Mouse (Mus musculus) hindbrain, postnatal 0 days (tissue): ENCODE results near the gene Iqce. TPM values are rescaled to one million over a fixed set of nuclear protein-coding genes. Genes with fewer than 3 reads are reported as not detected.
A peak's percentile ranks its signal among the peaks of the same experiment; 100 is the strongest.

ENCODE experiments used
- ATAC-seq: fragments of 200-750 bp; cut with Nextera tagmentation; 2 replicates; pipeline ENCODE4 v1.8.0; 2017; ENCODE audit warnings: mild to moderate bottlenecking, moderate TSS enrichment, moderate library complexity
- DNase-seq: peaks from one replicate; pipeline ENCODE4 v3.0.0-alpha.2; 2015; ENCODE audit warnings: low spot score
- H3K27ac ChIP-seq: fragments of 300-500 bp; sonication (generic); 2 replicates; pipeline ENCODE4 v1.5.1; 2014; ENCODE audit warnings: mild to moderate bottlenecking
- H3K27me3 ChIP-seq: fragments of 300-500 bp; sonication (generic); 2 replicates; pipeline ENCODE4 v1.6.1; 2014; ENCODE audit warnings: low read length, mixed read lengths; ENCODE audit not compliant: insufficient read depth
- H3K36me3 ChIP-seq: fragments of 300-500 bp; sonication (generic); 2 replicates; pipeline ENCODE4 v1.6.1; 2014; ENCODE audit warnings: low read length, mixed read lengths; ENCODE audit not compliant: insufficient read depth
- H3K4me1 ChIP-seq: fragments of 300-500 bp; sonication (generic); 2 replicates; pipeline ENCODE4 v1.6.1; 2014; ENCODE audit warnings: antibody characterized with exemption, low read length, mixed read lengths; ENCODE audit not compliant: insufficient read depth
- H3K4me2 ChIP-seq: fragments of 300-500 bp; sonication (generic); 2 replicates; pipeline ENCODE4 v1.6.1; 2014; ENCODE audit warnings: low read depth, mild to moderate bottlenecking, low read length, moderate library complexity, mixed read lengths
- H3K4me3 ChIP-seq: fragments of 300-500 bp; sonication (generic); 2 replicates; pipeline ENCODE4 v1.5.1; 2014; ENCODE audit warnings: low read length
- H3K9ac ChIP-seq: fragments of 300-500 bp; sonication (generic); replicated peaks from 2 replicates; pipeline ENCODE4 v1.6.1; 2014; ENCODE audit warnings: mild to moderate bottlenecking, low read length, moderate library complexity, mixed read lengths
- H3K9me3 ChIP-seq: fragments of 300-500 bp; sonication (generic); 2 replicates; pipeline ENCODE4 v1.6.1; 2016; ENCODE audit warnings: low read length, mixed read lengths
- CTCF ChIP-seq: IDR thresholded peaks from 2 replicates; pipeline ENCODE4 v1.5.1; 2016; ENCODE audit warnings: antibody characterized with exemption, control low read depth, low read depth
- whole genome bisulfite sequencing: fragments of 180-500 bp; shearing (Covaris S2); extraction: QIAGEN DNeasy Blood & Tissue Kit; methylation state at CpG from one replicate; pipeline ENCODE4 v1.1.7; 2014; 5-methylcytosine and 5-hydroxymethylcytosine counted together
- polyA plus RNA-seq: library from polyadenylated mRNA; unstranded; fragments of >200 nt; fragmentation: Nextera tagmentation; extraction: Ambion mirVana; gene quantifications from 2 replicates; pipeline ENCODE4 v1.2.1, GENCODE M21; 2015
- total RNA-seq: library from RNA; depleted of rRNA; stranded (reverse); fragments of >200 nt; gene quantifications from 2 replicates; pipeline ENCODE4 v1.2.3, GENCODE M21; 2014

The Iqce gene
- total and polyA plus RNA-seq, 2 experiments from 2014 or later, result 22.1 to 43.1 TPM

- Histone ChIP-seq H3K9ac (no peak overlapping the region), H3K4me1 (no peaks in the 10 kb centered on the region; the same call in none of the 2 replicates), H3K9me3 (no peaks in the 10 kb centered on the region), H3K27ac (no peak overlapping the region), H3K4me3 (no peak overlapping the region), H3K36me3 (no peaks in the 10 kb centered on the region), H3K4me2 (no peak overlapping the region), H3K27me3 (no peaks in the 10 kb centered on the region)
- WGBS, result 68% methylated on average over 11 of the region's 11 CpGs
- DNase-seq (no peak), ATAC-seq (no peak)
- TF ChIP-seq CTCF, result no peak
Measured at GRCm38 (mm10) chr5:140741040-140741439, 38.9 kb upstream of the Iqce start.

- H3K27ac ChIP-seq, result no peak overlapping the region
- DNase-seq (no peak), ATAC-seq (no peak)
- H3K36me3 ChIP-seq, result no peaks in the 10 kb centered on the region
- WGBS, result 74% methylated on average over 12 of the region's 12 CpGs
- TF ChIP-seq CTCF, result no peak
- H3K4me1 ChIP-seq, result peaks cover 2% of the 10 kb centered on the region
- H3K4me2 ChIP-seq, result no peak overlapping the region
- no peaks in the 10 kb centered on the region for H3K9me3 ChIP-seq
- H3K27me3 ChIP-seq, result peaks cover 8% of the 10 kb centered on the region; the same call in 1 of the 2 replicates
- no peak overlapping the region for H3K4me3 ChIP-seq
- no peak overlapping the region for H3K9ac ChIP-seq
Measured at GRCm38 (mm10) chr5:140739813-140740212, 37.6 kb upstream of the Iqce start.

DNA sequence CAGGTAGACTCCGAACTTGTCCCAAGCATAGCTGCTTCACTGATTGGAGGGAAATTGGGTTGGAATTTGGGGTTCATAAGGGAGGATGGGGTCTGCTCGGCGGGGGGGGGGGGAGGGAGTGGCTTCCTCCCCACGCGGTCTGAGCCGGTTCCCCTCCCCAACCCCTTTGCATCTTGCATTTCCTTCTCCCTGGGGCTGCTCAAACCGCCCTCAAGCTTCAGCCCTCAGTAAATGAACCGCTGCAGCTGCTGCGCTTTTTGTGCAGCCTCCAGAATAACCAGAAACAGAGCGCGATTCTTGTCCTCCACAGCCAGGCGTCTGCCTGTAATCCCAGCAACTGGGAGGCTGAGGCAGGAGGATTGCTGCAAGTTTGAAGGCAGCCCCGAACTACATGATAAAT, 34.0 kb upstream of the Iqce start:
- H3K9ac ChIP-seq, result no peak overlapping the region
- peaks cover 8% of the 10 kb centered on the region; the same call in 1 of the 2 replicates for H3K27me3 ChIP-seq
- peak overlapping the region; percentile 60; the same call in 1 of the 2 replicates for H3K4me2 ChIP-seq
- 0 out of 2 replicates have a peak, but pooled peaks cover 2% of the 10 kb centered on the region for H3K4me1 ChIP-seq
- DNase-seq (no peak), ATAC-seq (no peak)
- H3K36me3 ChIP-seq, result no peaks in the 10 kb centered on the region
- H3K4me3 ChIP-seq, result peak overlapping the region; percentile 33; the same call in 1 of the 2 replicates
- TF ChIP-seq CTCF, result no peak
- no peaks in the 10 kb centered on the region for H3K9me3 ChIP-seq
- 24% methylated on average over 13 of the region's 13 CpGs for WGBS
- no peak overlapping the region for H3K27ac ChIP-seq

DNA sequence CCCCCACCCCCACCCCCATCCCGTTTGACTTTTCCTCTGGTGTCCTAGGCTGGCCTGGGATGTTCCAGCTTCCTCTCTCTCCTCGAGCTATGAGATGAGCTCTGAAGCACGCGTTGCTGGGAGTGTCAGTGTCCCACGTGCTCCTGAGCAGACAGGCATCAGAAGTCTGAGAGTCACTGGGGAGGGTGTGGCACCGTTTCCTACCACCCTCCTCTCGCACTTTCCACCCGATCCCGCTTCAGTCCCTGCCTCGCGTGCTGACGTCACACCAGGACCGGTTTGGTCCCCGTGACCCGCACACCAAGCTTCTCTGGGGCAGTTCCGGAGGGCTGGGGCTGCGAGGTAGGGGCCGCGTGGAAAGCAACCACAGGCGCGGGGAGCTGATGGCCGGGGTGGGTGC, 33.1 kb upstream of the Iqce start:
- DNase-seq, result no peak
- peak overlapping the region; percentile 60 for H3K4me2 ChIP-seq
- peak overlapping the region; percentile 24; the same call in 1 of the 2 replicates for H3K9ac ChIP-seq
- 0 out of 2 replicates have a peak, but pooled peaks cover 2% of the 10 kb centered on the region for H3K4me1 ChIP-seq
- H3K4me3 ChIP-seq, result peak overlapping the region; percentile 33
- no peak for TF ChIP-seq CTCF
- no peaks in the 10 kb centered on the region for H3K36me3 ChIP-seq
- WGBS, result under 1% methylated on average over 22 of the region's 22 CpGs
- peak; percentile 62; the same call in 1 of the 2 replicates for ATAC-seq
- H3K27ac ChIP-seq, result no peak overlapping the region
- no peaks in the 10 kb centered on the region for H3K9me3 ChIP-seq
- peaks cover 8% of the 10 kb centered on the region; the same call in 1 of the 2 replicates for H3K27me3 ChIP-seq

DNA sequence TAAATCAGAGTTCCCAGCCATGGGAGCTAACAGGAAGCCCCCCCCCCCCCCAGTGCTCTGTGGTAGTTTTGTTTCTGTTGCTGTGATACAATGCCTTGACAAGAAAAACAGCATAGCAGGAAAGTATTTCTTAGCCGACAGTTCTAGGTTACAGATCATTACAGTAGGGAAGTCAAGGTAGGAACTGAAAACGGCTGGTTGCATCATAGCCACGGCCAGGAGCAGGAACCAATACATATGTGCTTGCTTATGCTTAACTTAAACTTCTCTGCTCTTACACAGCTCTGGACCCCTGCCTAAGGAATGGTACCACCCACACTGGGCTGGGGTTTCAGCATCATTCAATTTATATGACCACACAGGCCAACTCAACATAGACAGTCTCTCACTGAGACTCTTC, 31.2 kb upstream of the Iqce start:
- Histone ChIP-seq H3K4me1 (0 out of 2 replicates have a peak, but pooled peaks cover 2% of the 10 kb centered on the region), H3K27ac (no peak overlapping the region), H3K4me2 (no peak overlapping the region), H3K4me3 (no peak overlapping the region), H3K36me3 (no peaks in the 10 kb centered on the region), H3K27me3 (peaks cover 8% of the 10 kb centered on the region; the same call in 1 of the 2 replicates), H3K9ac (no peak overlapping the region), H3K9me3 (no peaks in the 10 kb centered on the region)
- 70% methylated on average over 3 of the region's 3 CpGs for WGBS
- no peak for ATAC-seq
- DNase-seq, result no peak
- TF ChIP-seq CTCF, result no peak

DNA sequence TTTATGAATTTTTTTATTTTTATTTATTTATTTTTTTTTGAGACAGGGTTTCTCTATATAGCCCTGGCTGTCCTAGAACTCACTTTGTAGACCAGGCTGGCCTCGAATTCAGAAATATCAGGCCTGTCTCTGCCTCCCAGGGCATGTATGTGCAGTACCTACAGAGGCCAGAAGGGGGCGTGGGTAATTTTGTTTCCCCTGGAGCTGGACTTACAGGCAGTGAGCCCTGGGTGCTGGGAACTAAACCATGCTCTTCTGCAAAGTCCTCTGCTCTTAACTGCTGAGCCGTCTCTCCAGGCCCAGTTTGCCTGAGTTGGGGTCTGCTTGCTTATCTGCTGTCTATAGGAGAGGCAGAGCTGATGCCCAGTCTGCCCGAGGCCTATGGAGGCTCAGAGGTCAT, 30.0 kb upstream of the Iqce start:
- no peak for ATAC-seq
- Histone ChIP-seq H3K4me1 (0 out of 2 replicates have a peak, but pooled peaks cover 2% of the 10 kb centered on the region), H3K4me3 (no peak overlapping the region), H3K36me3 (no peaks in the 10 kb centered on the region), H3K9ac (no peak overlapping the region), H3K4me2 (no peak overlapping the region), H3K9me3 (no peaks in the 10 kb centered on the region), H3K27me3 (peaks cover 8% of the 10 kb centered on the region; the same call in 1 of the 2 replicates), H3K27ac (no peak overlapping the region)
- DNase-seq, result no peak
- peak; percentile 48 for TF ChIP-seq CTCF
- WGBS, result 73% methylated on average over 4 of the region's 4 CpGs

DNA sequence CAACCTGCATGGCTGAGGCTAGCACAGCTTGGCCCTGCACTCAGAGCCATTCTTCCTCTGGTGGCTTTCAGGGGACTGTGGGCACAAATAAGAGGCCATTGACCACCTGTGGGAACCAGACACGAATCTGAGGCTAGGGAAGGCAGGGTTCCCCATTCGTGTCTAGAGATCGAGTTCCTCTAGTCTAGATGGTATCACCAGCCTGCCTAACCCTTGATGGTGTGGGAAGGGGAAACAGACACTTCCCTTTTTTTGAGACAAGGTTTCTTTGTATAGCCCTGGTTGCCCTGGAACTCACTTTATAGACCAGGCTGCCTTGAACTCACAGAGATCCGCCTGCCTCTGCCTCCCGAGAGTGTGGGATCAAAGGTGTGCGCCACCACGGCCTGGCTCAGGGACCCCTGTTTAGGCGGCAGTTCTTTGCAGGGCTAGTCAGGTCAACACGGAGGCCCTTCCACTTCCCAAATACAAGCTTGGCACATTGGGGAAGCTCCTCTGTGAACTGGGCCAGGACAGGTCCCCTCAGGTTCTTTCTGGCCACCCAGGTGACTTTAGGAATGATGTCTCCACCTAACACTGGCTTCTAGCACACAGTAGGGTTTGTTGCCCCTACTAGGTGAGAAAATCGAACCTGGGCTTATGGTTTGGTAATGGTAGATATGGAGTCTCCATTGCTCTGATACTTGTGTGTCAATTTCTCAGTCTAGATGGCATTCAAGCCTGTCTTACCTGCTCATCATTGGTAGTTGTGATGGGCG, 29.0 kb upstream of the Iqce start:
- Histone ChIP-seq H3K4me2 (no peak overlapping the region), H3K27me3 (peaks cover 8% of the 10 kb centered on the region; the same call in 1 of the 2 replicates), H3K36me3 (no peaks in the 10 kb centered on the region), H3K9ac (no peak overlapping the region), H3K9me3 (no peaks in the 10 kb centered on the region), H3K4me1 (0 out of 2 replicates have a peak, but pooled peaks cover 6% of the 10 kb centered on the region), H3K27ac (no peak overlapping the region), H3K4me3 (no peak overlapping the region)
- no peak for DNase-seq
- TF ChIP-seq CTCF, result no peak
- 92% methylated on average over 11 of the region's 11 CpGs for WGBS
- ATAC-seq, result no peak
